Mouse (Mus musculus) MEL-GATA-1-ER (cell line): Measurements from ENCODE around the gene Atp1b4.
"Not testable (repeated sequence)": the region's sequence is repeated elsewhere in the genome, so short reads cannot be mapped to it uniquely, and the experiment has no call there.

Source experiments
- DNase-seq: peaks from one replicate; pipeline ENCODE4 v3.0.0-alpha.2; 2012; ENCODE audit warnings: low read depth; ENCODE audit errors: extremely low read depth

Gene Atp1b4

DNA sequence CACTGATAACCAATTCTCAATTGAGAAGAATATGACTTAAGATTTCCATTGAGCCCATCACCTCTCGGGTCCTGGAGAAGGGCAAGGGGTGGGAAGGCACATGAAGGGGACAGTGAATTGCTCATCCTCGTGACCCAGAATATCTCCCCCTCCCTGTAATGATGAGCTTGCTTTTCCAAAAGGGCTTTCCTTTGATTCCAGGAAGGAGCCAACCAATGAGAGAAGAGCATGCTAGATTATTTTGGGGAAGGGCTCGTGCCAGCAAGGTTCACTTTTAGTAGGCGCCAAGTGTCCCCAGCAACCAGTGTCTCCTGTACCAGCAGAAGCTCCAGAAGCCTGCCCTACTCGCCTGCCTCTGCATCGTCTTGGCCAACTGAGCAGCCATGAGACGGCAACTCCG is at the start of gene Atp1b4:
TSS of gene Atp1b4 (plus strand) at position 301 of the 400 bp plus-strand sequence.
- DNase-seq, result no peak

GRCm38 (mm10) chrX:38308597-38308996 is 7.4 kb upstream of the Atp1b4 start:
- no peak for DNase-seq

DNA sequence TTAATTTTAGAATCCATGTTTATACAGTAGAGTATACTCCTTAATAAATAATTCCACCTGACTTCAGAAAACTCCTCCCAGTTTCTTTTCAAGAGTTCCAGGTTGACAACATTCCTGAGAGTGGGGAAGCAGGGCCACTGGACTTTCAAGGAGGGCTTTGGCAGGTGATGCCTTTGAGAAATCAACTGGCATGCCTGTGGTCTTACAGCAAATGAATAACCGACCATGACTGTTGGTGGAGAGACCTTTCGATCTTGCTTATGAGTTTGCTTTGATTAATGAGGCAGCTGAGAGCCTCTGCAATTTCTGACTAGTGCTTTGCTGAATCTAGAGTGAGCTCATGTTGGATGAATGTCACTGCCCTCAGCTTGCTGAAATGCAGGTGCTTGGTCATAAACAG is 4.9 kb upstream of the Atp1b4 start:
- no peak for DNase-seq

GRCm38 (mm10) chrX:38312910-38313625 is 2.9 kb upstream of the Atp1b4 start:
- DNase-seq, result no peak

GRCm38 (mm10) chrX:38313626-38314210 is 2.3 kb upstream of the Atp1b4 start:
- no peak for DNase-seq

GRCm38 (mm10) chrX:38330695-38331406 is 14.9 kb downstream of the Atp1b4 start:
- no peak for DNase-seq

DNA sequence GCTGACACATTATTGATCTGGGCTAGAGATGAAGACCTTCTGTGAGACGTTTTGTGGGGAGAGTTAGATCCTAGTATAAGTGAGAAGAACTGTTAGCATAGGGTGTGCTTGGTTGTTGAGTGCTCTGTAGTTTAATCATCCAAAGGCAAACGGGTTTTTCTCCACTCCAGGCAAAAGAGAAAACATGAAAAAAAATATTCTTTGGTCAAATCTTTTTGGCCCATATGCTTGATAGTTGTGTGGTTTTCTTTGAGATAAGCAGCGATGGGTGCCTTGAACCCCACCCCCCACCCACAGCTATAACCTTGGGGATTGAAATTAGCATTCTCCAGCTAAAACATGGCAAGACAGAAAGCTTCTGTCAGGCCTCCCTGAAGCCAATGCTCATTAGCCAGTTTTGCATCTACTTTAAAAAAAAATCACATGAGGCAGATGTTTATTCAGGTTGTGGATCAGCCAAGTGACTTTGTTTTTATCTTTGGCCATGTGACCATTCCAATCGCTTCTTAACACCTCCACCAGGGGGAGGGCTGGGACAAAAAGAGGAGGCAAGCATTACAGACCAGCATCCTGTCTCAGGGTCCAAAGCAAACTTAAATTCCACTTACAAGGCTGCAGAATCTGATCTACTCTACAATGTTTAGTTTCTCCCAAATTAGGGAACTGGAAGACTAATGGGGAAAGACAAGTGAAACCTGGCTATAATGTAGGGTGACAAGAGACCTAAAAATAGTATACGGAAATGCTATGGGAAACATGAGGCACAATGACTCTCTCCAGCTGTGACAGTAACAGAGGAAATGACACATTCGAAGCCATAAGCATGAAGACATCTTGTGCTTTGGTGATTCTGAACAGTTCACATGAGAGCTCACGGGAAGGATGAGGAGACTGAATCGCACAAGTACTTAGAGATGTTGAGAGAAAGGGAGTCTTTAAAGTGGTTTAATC is 18.6 kb downstream of the Atp1b4 start:
- peak; percentile 28 for DNase-seq

- DNase-seq, result no peak
These were observed 46.0 kb downstream of the Atp1b4 start for GRCm38 (mm10) chrX:38362016-38362415.

DNA sequence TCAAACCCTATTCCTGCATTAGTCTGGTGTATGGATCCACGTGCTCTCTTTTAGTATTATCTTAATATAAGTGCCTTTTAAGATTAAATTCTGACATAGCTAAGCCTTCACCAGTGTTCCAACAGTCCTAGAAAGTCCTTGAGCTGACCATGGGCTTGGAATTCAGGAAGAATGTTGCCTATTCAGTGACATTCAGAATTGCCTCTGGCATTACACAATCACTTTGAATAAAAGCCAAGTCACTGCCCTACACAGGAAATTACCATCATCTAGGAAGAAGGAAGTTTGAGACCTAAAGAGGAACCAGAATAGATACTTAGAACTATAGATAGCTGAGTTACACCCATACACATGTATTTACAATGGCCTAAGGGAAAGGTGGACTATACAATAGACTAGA is 48.6 kb downstream of the Atp1b4 start:
- peak; percentile 8 for DNase-seq

GRCm38 (mm10) chrX:38373169-38373568 is 57.2 kb downstream of the Atp1b4 start:
- DNase-seq, result not testable (repeated sequence)
